Mouse (Mus musculus): ENCODE data around the gene Anapc15-ps.

DNA sequence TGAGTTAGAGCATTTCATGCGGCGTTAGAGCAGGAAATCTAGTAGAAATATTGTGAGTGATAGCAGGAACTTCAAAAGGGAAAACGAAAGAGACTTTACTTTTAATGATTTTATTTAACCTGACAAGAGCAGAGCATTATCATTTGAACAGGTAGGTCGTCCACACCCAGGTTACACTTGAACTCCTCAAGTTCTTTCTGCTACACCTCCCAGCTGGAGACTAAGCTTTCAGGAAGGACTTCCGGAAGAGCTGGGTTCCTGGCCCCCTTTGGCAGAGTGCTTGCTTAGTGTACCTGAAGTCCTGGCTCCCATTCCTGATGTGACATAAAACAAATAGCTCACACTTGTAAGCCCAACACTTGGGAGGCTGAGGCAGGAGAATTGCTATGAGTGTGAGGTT is 30.2 kb downstream of the Anapc15-ps start:
- no peak for TF ChIP-seq CTCF (IDR thresholded peaks at IDR 0.05; ENCODE audit: borderline replicate concordance, extremely low read depth, insufficient read depth, insufficient read length)
- no peak for TF ChIP-seq POLR2A (IDR thresholded peaks at IDR 0.05; ENCODE audit: borderline replicate concordance, extremely low read depth, insufficient read depth, insufficient read length, poor library complexity, severe bottlenecking)
